Mouse (Mus musculus): ENCODE measurements around the gene Serpinc1.

GRCm38 (mm10) chr1:161046972-161047371 is 68.6 kb downstream of the Serpinc1 start:
- TF ChIP-seq CTCF (IDR thresholded peaks at IDR 0.05; ENCODE audit: extremely low read depth, insufficient read depth, insufficient read length, insufficient replicate concordance) (no peak), POLR2A (IDR thresholded peaks at IDR 0.05; ENCODE audit: low read depth, low read length) (no peak)
